ENCODE assay signal across 7 mouse cellular contexts in genomic region chr5:77094510-77095491, GRCm38 (mm10). TPM values are rescaled to one million over a fixed set of nuclear protein-coding genes. Genes with fewer than 3 reads are reported as not detected.
DNase-seq lines count a peak whose midpoint lies in the region; ATAC-seq and TF ChIP-seq lines count a peak whose summit lies in the region.

No protein-coding gene starts in this region.

- H3K36me3 ChIP-seq in embryonic facial prominence, embryonic 10.5 days (replicated peaks) = no peaks in the 10 kb centered on the region
- no peaks in the 10 kb centered on the region for H3K36me3 ChIP-seq in limb, embryonic 14.5 days (ENCODE audit: control insufficient read depth, insufficient read depth, low read length)
- no peaks in the 10 kb centered on the region for H3K36me3 ChIP-seq in midbrain, embryonic 14.5 days (ENCODE audit: control insufficient read depth, insufficient read depth, low read length)

- H3K27me3 ChIP-seq in embryonic facial prominence, embryonic 10.5 days (replicated peaks; ENCODE audit: low read depth, poor library complexity, severe bottlenecking) = peaks cover 75% of the 10 kb centered on the region
- 0 out of 2 replicates have a peak, but pooled peaks cover 4% of the 10 kb centered on the region for H3K27me3 ChIP-seq in limb, embryonic 14.5 days (ENCODE audit: control insufficient read depth, insufficient read depth, low read length)
- H3K27me3 ChIP-seq in midbrain, embryonic 14.5 days (ENCODE audit: control insufficient read depth, insufficient read depth, low read length) = peaks cover 34% of the 10 kb centered on the region

- peak overlapping the region; percentile 57 for H3K9ac ChIP-seq in limb, embryonic 14.5 days (ENCODE audit: low read depth, low read length, severe bottlenecking)
- H3K9ac ChIP-seq in midbrain, embryonic 14.5 days (replicated peaks; ENCODE audit: low read length) = peak overlapping the region; percentile 52

- ATAC-seq in limb, embryonic 14.5 days (ENCODE audit: low FRiP score, low read depth) = peak; percentile 68
- peak; percentile 66 for ATAC-seq in midbrain, embryonic 14.5 days (ENCODE audit: low FRiP score, low TSS enrichment)

- H3K4me1 ChIP-seq in embryonic facial prominence, embryonic 10.5 days = peaks cover 44% of the 10 kb centered on the region
- H3K4me1 ChIP-seq in limb, embryonic 14.5 days (ENCODE audit: control insufficient read depth, insufficient read depth, low read length) = 0 out of 2 replicates have a peak, but pooled peaks cover 4% of the 10 kb centered on the region
- 0 out of 2 replicates have a peak, but pooled peaks cover 6% of the 10 kb centered on the region for H3K4me1 ChIP-seq in midbrain, embryonic 14.5 days (ENCODE audit: control insufficient read depth, insufficient read depth, low read length)

- peak overlapping the region; percentile 75 for H3K27ac ChIP-seq in embryonic facial prominence, embryonic 10.5 days (replicated peaks)
- H3K27ac ChIP-seq in limb, embryonic 14.5 days (replicated peaks; ENCODE audit: low read depth, low read length) = no peak overlapping the region
- no peak overlapping the region for H3K27ac ChIP-seq in midbrain, embryonic 14.5 days (replicated peaks; ENCODE audit: low read depth, low read length)

- DNase-seq in adrenal gland, postnatal 25 days = peak; percentile 85
- DNase-seq in embryonic facial prominence, embryonic 10.5 days (ENCODE audit: low spot score) = peak; percentile 73
- DNase-seq in heart, adult 18-20 months = peak; percentile 85 to 90
- peak; percentile 33 for DNase-seq in kidney, adult 11 months
- DNase-seq in limb, embryonic 14.5 days (ENCODE audit: low spot score) = peak; percentile 22
- peak; percentile 71 for DNase-seq in midbrain, embryonic 14.5 days
- peak; percentile 64 to 75 for DNase-seq in spleen, adult 18-20 months

- WGBS in embryonic facial prominence, embryonic 10.5 days = under 1% methylated on average over 69 of the region's 69 CpGs
- WGBS in limb, embryonic 14.5 days = under 1% methylated on average over 50 of the region's 69 CpGs
- under 1% methylated on average over 69 of the region's 69 CpGs for WGBS in midbrain, embryonic 14.5 days

- no peak for TF ChIP-seq POLR2A in limb, embryonic 14.5 days (IDR thresholded peaks at IDR 0.05; ENCODE audit: borderline replicate concordance, extremely low read depth, insufficient read depth, insufficient read length)

- H3K9me3 ChIP-seq in embryonic facial prominence, embryonic 10.5 days = no peaks in the 10 kb centered on the region
- H3K9me3 ChIP-seq in limb, embryonic 14.5 days (ENCODE audit: control insufficient read depth, low read length) = no peaks in the 10 kb centered on the region
- no peaks in the 10 kb centered on the region for H3K9me3 ChIP-seq in midbrain, embryonic 14.5 days (ENCODE audit: control insufficient read depth, low read length)

- peak overlapping the region; percentile 79 for H3K4me3 ChIP-seq in embryonic facial prominence, embryonic 10.5 days
- peak overlapping the region; percentile 55 for H3K4me3 ChIP-seq in limb, embryonic 14.5 days (replicated peaks; ENCODE audit: low read length)
- H3K4me3 ChIP-seq in midbrain, embryonic 14.5 days (replicated peaks; ENCODE audit: low read depth, low read length) = peak overlapping the region; percentile 45

- H3K4me2 ChIP-seq in limb, embryonic 14.5 days (replicated peaks; ENCODE audit: low read depth, low read length, severe bottlenecking) = peak overlapping the region; percentile 98
- H3K4me2 ChIP-seq in midbrain, embryonic 14.5 days (ENCODE audit: low read length) = peak overlapping the region; percentile 97

RNA-seq across cellular contexts. Expression of gene Hopx, which starts 20.1 kb away (rescaled TPM):
- total RNA-seq in adrenal gland, postnatal 25 days (2021) = 1.7 and 2.6 TPM in 2 replicates
- polyA plus RNA-seq in embryonic facial prominence, embryonic 10.5 days (2016; fragmentation: Nextera tagmentation; extraction: Ambion mirVana) = 0.40 TPM in 1 of 2 replicates, not detected in the other
- 100 to 1,000 TPM; 417 to 443 TPM for total RNA-seq in heart, adult 18-20 months (2021)
- 12.2 and 13.2 TPM in 2 replicates for polyA plus RNA-seq in limb, embryonic 14.5 days (2012; rRNA removed)
- polyA plus RNA-seq in limb, embryonic 14.5 days (2014; fragmentation: Nextera tagmentation; extraction: Ambion mirVana) = 1.9 and 2.5 TPM in 2 replicates
- 0.82 and 0.93 TPM in 2 replicates for polyA plus RNA-seq in midbrain, embryonic 14.5 days (2014; fragmentation: Nextera tagmentation; extraction: Ambion mirVana)

Comparison
In these comparisons a context has a peak if more than half of its experiments do, and no peak if none do; other contexts are left out.
1. DNase-seq: peak in every context shown above with its lines; median percentile 88 in heart, adult 18-20 months; 85 in adrenal gland, postnatal 25 days; 73 in embryonic facial prominence, embryonic 10.5 days; 71 in midbrain, embryonic 14.5 days; 70 in spleen, adult 18-20 months; 33 in kidney, adult 11 months; 22 in limb, embryonic 14.5 days.